Mouse (Mus musculus) left cerebral cortex, postnatal 4 days (tissue): ENCODE measurements around the gene Ezr. TPM values are rescaled to one million over a fixed set of nuclear protein-coding genes. Genes with fewer than 3 reads are reported as not detected.
A peak's percentile ranks its signal among the peaks of the same experiment; 100 is the strongest.

Experiments used
- DNase-seq: peaks from one replicate; pipeline ENCODE4 v3.0.0-alpha.2; 2022
- intact Hi-C: fragments of 180-260 bp; cut with DNase I; formaldehyde crosslinking; loops from one replicate; pipeline ENCODE4 v1.15.1; 2025
- total RNA-seq, 2 experiments: library from RNA; stranded (reverse); gene quantifications; 2 replicates each; pipeline ENCODE4 v1.2.3; 2021

The Ezr gene
- total RNA-seq, 2 experiments from 2014 or later = 17.4 to 19.9 TPM

GRCm38 (mm10) chr17:6772490-6772773 is 10.2 kb downstream of the Ezr start:
- intact Hi-C loops = no loop called here
- no peak for DNase-seq

- DNase-seq = no peak
- intact Hi-C loops = no loop called here
Observed at GRCm38 (mm10) chr17:6771661-6772489, 10.7 kb downstream of the Ezr start.

- DNase-seq = peak; percentile 34
- intact Hi-C loops = no loop called here
Observed at GRCm38 (mm10) chr17:6769602-6770001, 13.0 kb downstream of the Ezr start.

- DNase-seq = no peak
- intact Hi-C loops = no loop called here
Observed at GRCm38 (mm10) chr17:6768301-6768788, 14.2 kb downstream of the Ezr start.

GRCm38 (mm10) chr17:6767771-6768170 is 14.8 kb downstream of the Ezr start:
- intact Hi-C loops = no loop called here
- no peak for DNase-seq

- DNase-seq = no peak
- intact Hi-C loops = no loop called here
Observed at GRCm38 (mm10) chr17:6766823-6767222, 15.8 kb downstream of the Ezr start.

GRCm38 (mm10) chr17:6765886-6766285 is 16.7 kb downstream of the Ezr start:
- intact Hi-C loops = no loop called here
- no peak for DNase-seq

GRCm38 (mm10) chr17:6764730-6765129 is 17.9 kb downstream of the Ezr start:
- DNase-seq = no peak
- intact Hi-C loops = no loop called here

GRCm38 (mm10) chr17:6764227-6764593 is 18.4 kb downstream of the Ezr start:
- intact Hi-C loops = no loop called here
- no peak for DNase-seq

- intact Hi-C loops = no loop called here
- no peak for DNase-seq
Observed at GRCm38 (mm10) chr17:6763513-6764226, 18.9 kb downstream of the Ezr start.

- intact Hi-C loops = no loop called here
- peak; percentile 42 for DNase-seq
Observed at GRCm38 (mm10) chr17:6759717-6760292, 22.8 kb downstream of the Ezr start.

GRCm38 (mm10) chr17:6758845-6759244 is 23.7 kb downstream of the Ezr start:
- DNase-seq = no peak
- intact Hi-C loops = no loop called here

- DNase-seq = no peak
- intact Hi-C loops = no loop called here
Observed at GRCm38 (mm10) chr17:6757902-6758301, 24.7 kb downstream of the Ezr start.

- intact Hi-C loops = no loop called here
- DNase-seq = no peak
Observed at GRCm38 (mm10) chr17:6755873-6756272, 26.7 kb downstream of the Ezr start.

GRCm38 (mm10) chr17:6755176-6755575 is 27.4 kb downstream of the Ezr start:
- intact Hi-C loops = no loop called here
- no peak for DNase-seq

GRCm38 (mm10) chr17:6752375-6752774 is 30.2 kb downstream of the Ezr start:
- intact Hi-C loops = no loop called here
- no peak for DNase-seq

- intact Hi-C loops = no loop called here
- no peak for DNase-seq
Observed at GRCm38 (mm10) chr17:6751221-6751859, 31.2 kb downstream of the Ezr start.

- intact Hi-C loops = no loop called here
- DNase-seq = no peak
Observed at GRCm38 (mm10) chr17:6748779-6749464, 33.7 kb downstream of the Ezr start.

- peak; percentile 37 for DNase-seq
- intact Hi-C loops = no loop called here
Observed at GRCm38 (mm10) chr17:6747478-6747877, 35.1 kb downstream of the Ezr start.

- DNase-seq = no peak
- intact Hi-C loops = no loop called here
Observed at GRCm38 (mm10) chr17:6746452-6747231, 35.9 kb downstream of the Ezr start.
